Mouse (Mus musculus) kidney, postnatal 14 days (tissue): ENCODE results near the gene Hoxa3.
A peak's percentile ranks its signal among the peaks of the same experiment; 100 is the strongest.

Experiments used
- DNase-seq: peaks from one replicate; pipeline ENCODE4 v3.0.0; 2022; ENCODE audit warnings: mixed read lengths

Gene Hoxa3

GRCm38 (mm10) chr6:52231885-52232567 is 18.9 kb upstream of the Hoxa3 start:
- DNase-seq = peak; percentile 76

- peak; percentile 85 for DNase-seq
These were observed 17.5 kb upstream of the Hoxa3 start, which contains the start of gene Hoxa9 for GRCm38 (mm10) chr6:52230516-52231165. Gene Hoxa9 (minus strand): TSS chr6:52231089.

GRCm38 (mm10) chr6:52229558-52230416 is 16.7 kb upstream of the Hoxa3 start:
- DNase-seq = peak; percentile 86

- no peak for DNase-seq
These were observed 15.6 kb upstream of the Hoxa3 start for GRCm38 (mm10) chr6:52228475-52229465.

- DNase-seq = peak; percentile 76
These were observed 14.5 kb upstream of the Hoxa3 start for GRCm38 (mm10) chr6:52227470-52228222.

- no peak for DNase-seq
These were observed 13.6 kb upstream of the Hoxa3 start for GRCm38 (mm10) chr6:52226569-52227257.

GRCm38 (mm10) chr6:52225612-52226568 is 12.8 kb upstream of the Hoxa3 start:
- peak; percentile 95 for DNase-seq

- DNase-seq = no peak
These were observed 11.9 kb upstream of the Hoxa3 start for GRCm38 (mm10) chr6:52224895-52225611.

- DNase-seq = no peak
These were observed 11.0 kb upstream of the Hoxa3 start for GRCm38 (mm10) chr6:52223939-52224760.

- DNase-seq = peak; percentile 46
These were observed 9.6 kb upstream of the Hoxa3 start for GRCm38 (mm10) chr6:52222729-52223128.

- no peak for DNase-seq
These were observed 9.0 kb upstream of the Hoxa3 start for GRCm38 (mm10) chr6:52221993-52222685.

- DNase-seq = peak; percentile 97
These were observed 8.3 kb upstream of the Hoxa3 start, which contains the start of gene Hoxa7 for GRCm38 (mm10) chr6:52221337-52221992. Gene Hoxa7 (minus strand): TSS chr6:52221854.

- no peak for DNase-seq
These were observed 7.8 kb upstream of the Hoxa3 start for GRCm38 (mm10) chr6:52220865-52221310.

- DNase-seq = peak; percentile 73
These were observed 7.1 kb upstream of the Hoxa3 start for GRCm38 (mm10) chr6:52220003-52220864.

GRCm38 (mm10) chr6:52219234-52219942 is 6.3 kb upstream of the Hoxa3 start:
- peak; percentile 33 for DNase-seq
